Mouse (Mus musculus): Measurements from ENCODE around the gene Ube2n.

DNA sequence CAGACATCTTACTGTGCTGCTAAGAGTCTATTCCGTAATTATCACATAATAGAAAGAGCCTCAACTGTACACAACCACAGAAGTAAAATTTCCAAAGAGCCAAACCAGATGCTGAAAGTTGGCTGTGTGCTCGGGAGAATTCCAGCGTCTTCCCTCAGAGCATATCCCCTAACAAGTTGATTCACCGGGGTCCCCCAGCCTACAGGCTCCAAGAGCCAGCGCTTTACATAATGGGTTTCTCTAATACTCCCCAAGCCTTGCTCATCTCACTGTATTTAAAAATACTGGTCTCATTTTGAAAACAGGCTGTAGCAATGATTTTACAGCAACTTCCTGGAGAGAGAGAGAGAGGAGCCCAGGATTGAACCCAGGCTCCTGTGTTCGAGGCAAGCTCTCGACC lies 46.7 kb downstream of the Ube2n start:
- no peak for TF ChIP-seq POLR2A (IDR thresholded peaks at IDR 0.05; ENCODE audit: low read depth, low read length)
- TF ChIP-seq CTCF (IDR thresholded peaks at IDR 0.05; ENCODE audit: borderline replicate concordance, insufficient read depth, low read length), result no peak

Measured in embryonic fibroblast, embryonic 13.5 days (primary cell).